In the genomic region with DNA sequence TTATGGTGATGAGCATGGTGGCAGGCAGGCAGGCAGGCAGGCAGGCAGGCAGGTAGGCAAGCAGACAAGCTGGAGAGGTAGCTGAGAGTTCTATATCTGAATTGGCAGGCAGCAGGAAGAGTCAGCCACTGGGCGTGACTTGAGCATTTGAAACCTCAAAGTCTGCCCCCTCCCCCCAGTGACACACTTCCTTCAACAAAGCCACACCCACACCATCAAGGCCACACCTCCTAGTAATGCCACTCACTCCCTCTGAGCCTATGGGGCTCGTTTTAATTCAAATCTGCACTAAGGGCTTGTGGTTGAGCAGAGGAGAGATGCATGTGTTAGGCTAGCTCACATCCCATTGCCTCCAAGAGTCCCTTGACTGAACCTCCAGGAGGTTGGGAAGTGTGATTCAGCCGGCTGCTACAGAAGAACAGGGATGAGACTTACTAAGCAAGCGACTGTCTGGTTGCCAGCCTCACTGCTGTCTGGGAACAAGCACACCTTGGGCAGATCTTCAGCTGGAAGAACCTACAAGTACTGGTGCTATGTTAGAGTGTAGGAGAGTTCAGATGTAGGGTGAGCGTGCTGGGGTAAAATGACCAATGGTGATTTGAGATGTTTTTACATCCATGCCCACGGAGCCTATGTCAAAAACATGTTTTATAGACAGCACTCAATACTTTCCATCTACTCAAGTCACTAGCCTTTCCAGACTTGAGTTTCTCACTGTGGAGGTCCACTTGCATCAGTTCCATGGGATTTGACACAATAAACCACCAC, we compare ENCODE assay signal across 9 mouse cellular contexts. TPM values are rescaled to one million over a fixed set of nuclear protein-coding genes. Genes with fewer than 3 reads are reported as not detected.
DNase-seq lines count a peak whose midpoint lies in the region; ATAC-seq and TF ChIP-seq lines count a peak whose summit lies in the region.
"Had no signal": no experiment of that assay in that cellular context is flagged by ENCODE, and none has a peak within 500 bp of the region (broad histone marks: within the 10 kb centered on the region; RNA-seq: fewer than 3 reads in every experiment).

No protein-coding gene starts in this region.

- WGBS in midbrain, embryonic 13.5 days, result 81% methylated on average over 6 of the region's 6 CpGs

- no peak for TF ChIP-seq CTCF in CH12.LX (conservative IDR thresholded peaks at IDR 0.05 in 1 of 2, IDR thresholded peaks at IDR 0.05 in 1 of 2; ENCODE audit: low read depth in 2 of 2, low read length in 2 of 2)
- TF ChIP-seq CTCF in embryonic fibroblast, embryonic 13.5 days (IDR thresholded peaks at IDR 0.05; ENCODE audit: borderline replicate concordance, insufficient read depth, low read length), result no peak

- no peak for TF ChIP-seq POLR2A in CH12.LX (IDR thresholded peaks at IDR 0.05; ENCODE audit: low read depth, low read length)
- no peak for TF ChIP-seq POLR2A in embryonic fibroblast, embryonic 13.5 days (IDR thresholded peaks at IDR 0.05; ENCODE audit: low read depth, low read length)

- TF ChIP-seq RAD21 in CH12.LX (IDR thresholded peaks at IDR 0.05; ENCODE audit: low read depth, low read length), result no peak

- no peaks in the 10 kb centered on the region for H3K27me3 ChIP-seq in CH12.LX (replicated peaks)
- peaks cover 8% of the 10 kb centered on the region; the same call in 1 of the 2 replicates for H3K27me3 ChIP-seq in midbrain, embryonic 13.5 days

- no peak overlapping the region for H3K4me3 ChIP-seq in CH12.LX (replicated peaks in 1 of 3; ENCODE audit: low read depth in 2 of 3, low read length in 2 of 3, poor library complexity in 1 of 3)
- no peak overlapping the region for H3K4me3 ChIP-seq in embryonic fibroblast, embryonic 13.5 days (ENCODE audit: insufficient read depth, low read length)
- H3K4me3 ChIP-seq in midbrain, embryonic 13.5 days (replicated peaks), result no peak overlapping the region

- TF ChIP-seq EP300 in CH12.LX (IDR thresholded peaks at IDR 0.05; ENCODE audit: low read length), result no peak

- dilution Hi-C loops in CH12.LX (cut with MboI; ENCODE audit: extremely low pct_ligation_motif_present, extremely low pct_unique_long_range_greater_than_20kb, low sequenced_read_pairs), result no loop called here

- H3K36me3 ChIP-seq in CH12.LX (replicated peaks in 1 of 2; ENCODE audit: control insufficient read depth in 1 of 2, insufficient read depth in 1 of 2, low read length in 1 of 2), result peaks cover 8 to 18% of the 10 kb centered on the region in 2 experiments
- peaks cover 16% of the 10 kb centered on the region for H3K36me3 ChIP-seq in midbrain, embryonic 13.5 days

- DNase-seq in kidney, adult 11 months, result peak; percentile 45
- no peak for DNase-seq in kidney, postnatal 10 days
- peak; percentile 44 for DNase-seq in CH12.LX (ENCODE audit: extremely low read depth)
- no peak for DNase-seq in urinary bladder, postnatal 25 days (ENCODE audit: low spot score)
- DNase-seq in lung, postnatal 4 days, result no peak
- no peak for DNase-seq in urinary bladder, adult 18-20 months (ENCODE audit: low spot score in 2 of 2)
- DNase-seq: layer of hippocampus, adult 9-11 months had no signal

- no peak overlapping the region for H3K27ac ChIP-seq in CH12.LX (ENCODE audit: insufficient read depth, low read depth)
- H3K27ac ChIP-seq in embryonic fibroblast, embryonic 13.5 days (ENCODE audit: insufficient read depth, low read length), result peak overlapping the region; percentile 89
- peak overlapping the region; percentile 53; the same call in 1 of the 2 replicates for H3K27ac ChIP-seq in midbrain, embryonic 13.5 days

- in situ Hi-C loops in CH12.LX (cut with MboI; ENCODE audit: low pct_ligation_motif_present, low pct_unique_long_range_greater_than_20kb, low sequenced_read_pairs), result no loop called here

- no peak overlapping the region for H3K9ac ChIP-seq in CH12.LX (ENCODE audit: insufficient read depth, low read depth)
- H3K9ac ChIP-seq in midbrain, embryonic 13.5 days (replicated peaks), result no peak overlapping the region

- no peaks in the 10 kb centered on the region for H3K9me3 ChIP-seq in CH12.LX (replicated peaks; ENCODE audit: low read length)
- no peaks in the 10 kb centered on the region for H3K9me3 ChIP-seq in midbrain, embryonic 13.5 days

- H3K4me2 ChIP-seq in CH12.LX (ENCODE audit: insufficient read depth, low read depth, poor library complexity, severe bottlenecking), result no peak overlapping the region
- H3K4me2 ChIP-seq in midbrain, embryonic 13.5 days (replicated peaks), result no peak overlapping the region

- no peaks in the 10 kb centered on the region for H3K79me2 ChIP-seq in CH12.LX (replicated peaks; ENCODE audit: control insufficient read depth, extremely low read depth, insufficient read depth, poor library complexity, severe bottlenecking)

- 0 out of 2 replicates have a peak, but pooled peaks have one; percentile 24 for ATAC-seq in midbrain, embryonic 13.5 days

- peaks cover 0 to 5% of the 10 kb centered on the region in 2 experiments; a peak in 2 of 4 replicates for H3K4me1 ChIP-seq in CH12.LX (ENCODE audit: control insufficient read depth in 1 of 2, insufficient read depth in 2 of 2)
- H3K4me1 ChIP-seq in embryonic fibroblast, embryonic 13.5 days (ENCODE audit: control insufficient read depth, insufficient read depth, low read length), result peaks cover 14% of the 10 kb centered on the region
- peaks cover 22% of the 10 kb centered on the region for H3K4me1 ChIP-seq in midbrain, embryonic 13.5 days (replicated peaks)

TF ChIP-seq in CH12.LX, 34 proteins besides CTCF, POLR2A, EP300 and RAD21:
- no peak for TF ChIP-seq GABPA (IDR thresholded peaks at IDR 0.05; ENCODE audit: insufficient replicate concordance, low read depth, low read length)
- no peak for TF ChIP-seq ETS1 (conservative IDR thresholded peaks at IDR 0.05; ENCODE audit: low read depth, low read length)
- no peak for TF ChIP-seq JUN (IDR thresholded peaks at IDR 0.05; ENCODE audit: insufficient read depth, low read depth, low read length)
- no peak for TF ChIP-seq ELF1 (IDR thresholded peaks at IDR 0.05; ENCODE audit: low read depth, low read length)

RNA-seq across cellular contexts. Expression of a gene that starts 33.6 kb away (rescaled TPM):
- total RNA-seq in CH12.LX (2012; rRNA removed) (219 and 243 TPM in 2 replicates), CH12.LX (2014; rRNA removed) (206 and 215 TPM in 2 replicates)
- polyA plus RNA-seq in CH12.LX (2012; ENCODE audit: insufficient read length, low read depth), result 263 and 337 TPM in 2 replicates
- 211 and 238 TPM in 2 replicates for polyA plus RNA-seq in embryonic fibroblast, embryonic 13.5 days (2011; ENCODE audit: insufficient read length, low read depth, missing spikeins)
- 37.8 and 40.6 TPM in 2 replicates for polyA plus RNA-seq in midbrain, embryonic 13.5 days (2015; fragmentation: Nextera tagmentation; extraction: Ambion mirVana)

Comparison
In these comparisons a context has a peak if more than half of its experiments do, and no peak if none do; other contexts are left out.
1. DNase-seq: peak in kidney, adult 11 months (single experiment) and CH12.LX (single experiment); none in kidney, postnatal 10 days (single experiment), urinary bladder, postnatal 25 days (single experiment), lung, postnatal 4 days (0 of 2) and urinary bladder, adult 18-20 months (0 of 2).